Mouse (Mus musculus) layer of hippocampus, postnatal 14 days (tissue): ENCODE measurements at regions not wholly inside any gene's neighbourhood (a gene's known extent, or its start where the extent isn't known, plus 50 kb on each side); places are given as distances from the start of the nearest gene placed in this dataset.
A peak's percentile ranks its signal among the peaks of the same experiment; 100 is the strongest.

ENCODE experiments used
- DNase-seq, 2 experiments: peaks; one replicate each; pipeline ENCODE4 v3.0.0; 2021 to 2022; ENCODE audit warnings: low spot score in 2 of 2, mixed read lengths in 1 of 2

DNA sequence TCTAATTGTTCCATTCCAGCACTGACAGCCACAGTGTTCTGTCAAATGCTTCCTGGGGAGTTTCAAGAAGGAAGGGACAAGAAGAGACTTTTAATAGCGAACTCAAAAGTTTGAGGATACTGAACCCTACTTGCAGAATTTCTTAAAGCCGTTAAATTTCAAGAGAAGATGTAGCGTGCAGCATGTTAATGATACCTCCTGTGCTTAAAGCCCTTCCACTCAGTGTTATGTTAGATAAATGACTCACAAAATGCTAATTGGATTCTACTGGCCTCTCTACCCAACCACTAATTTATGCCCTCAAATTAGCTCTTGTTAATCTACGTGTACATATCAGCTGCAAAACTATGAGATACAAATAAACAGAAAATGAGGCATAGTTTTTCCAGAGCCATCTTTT, 541.8 kb upstream of the Cdh20 start:
- DNase-seq, result no peak

- peak; percentile 37 to 82 for DNase-seq
Measured at GRCm38 (mm10) chr1:104226901-104227300, 541.4 kb upstream of the Cdh20 start.

GRCm38 (mm10) chr1:104241605-104242004, 526.7 kb upstream of the Cdh20 start:
- peak in 1 of 2 experiments; percentile 6 for DNase-seq

DNA sequence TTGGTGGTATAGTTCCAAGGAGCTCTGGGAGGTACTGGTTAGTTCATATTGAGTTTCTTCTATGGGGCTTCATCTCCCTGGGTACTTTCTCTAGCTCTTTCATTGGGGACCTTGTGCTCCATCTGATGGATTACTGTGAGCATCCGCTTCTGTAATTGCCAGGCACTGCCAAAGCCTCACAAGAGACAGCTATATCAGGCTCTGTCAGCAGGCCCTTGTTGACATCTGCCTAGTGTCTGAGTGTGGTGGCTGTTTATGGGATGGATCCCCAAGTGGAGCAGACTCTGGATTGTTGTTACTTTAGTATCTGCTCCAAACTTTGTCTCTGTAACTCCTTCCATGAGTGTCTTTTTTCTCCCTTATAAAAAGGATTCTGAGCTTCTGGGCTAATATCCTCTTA, 502.6 kb upstream of the Cdh20 start:
- no peak for DNase-seq

DNA sequence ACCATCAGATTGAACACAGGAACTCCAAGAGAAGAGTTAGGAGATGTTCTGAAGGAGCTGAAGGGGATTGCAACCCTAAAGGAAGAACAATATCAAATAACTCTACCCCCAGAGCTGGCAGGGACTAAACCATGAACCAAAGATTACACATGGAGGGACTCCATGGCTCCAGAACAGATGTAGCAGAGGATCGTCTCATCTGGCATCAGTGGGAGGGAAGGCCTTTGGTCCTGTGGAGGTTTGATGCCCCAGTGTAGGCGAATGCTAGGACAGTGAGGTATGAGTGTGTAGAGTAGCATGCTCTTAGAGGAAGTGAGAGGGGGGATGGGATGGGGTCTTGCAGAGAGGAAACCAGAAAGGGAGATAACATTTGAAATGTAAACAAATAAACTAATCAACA, 460.4 kb upstream of the Cdh20 start:
- no peak for DNase-seq

- peak; percentile 7 to 71 for DNase-seq
Measured at GRCm38 (mm10) chr1:104311617-104312016, 456.7 kb upstream of the Cdh20 start.

- no peak for DNase-seq
Measured at GRCm38 (mm10) chr1:104315058-104315457, 453.3 kb upstream of the Cdh20 start.

- DNase-seq, result no peak
Measured at GRCm38 (mm10) chr1:104318020-104318419, 450.3 kb upstream of the Cdh20 start.

DNA sequence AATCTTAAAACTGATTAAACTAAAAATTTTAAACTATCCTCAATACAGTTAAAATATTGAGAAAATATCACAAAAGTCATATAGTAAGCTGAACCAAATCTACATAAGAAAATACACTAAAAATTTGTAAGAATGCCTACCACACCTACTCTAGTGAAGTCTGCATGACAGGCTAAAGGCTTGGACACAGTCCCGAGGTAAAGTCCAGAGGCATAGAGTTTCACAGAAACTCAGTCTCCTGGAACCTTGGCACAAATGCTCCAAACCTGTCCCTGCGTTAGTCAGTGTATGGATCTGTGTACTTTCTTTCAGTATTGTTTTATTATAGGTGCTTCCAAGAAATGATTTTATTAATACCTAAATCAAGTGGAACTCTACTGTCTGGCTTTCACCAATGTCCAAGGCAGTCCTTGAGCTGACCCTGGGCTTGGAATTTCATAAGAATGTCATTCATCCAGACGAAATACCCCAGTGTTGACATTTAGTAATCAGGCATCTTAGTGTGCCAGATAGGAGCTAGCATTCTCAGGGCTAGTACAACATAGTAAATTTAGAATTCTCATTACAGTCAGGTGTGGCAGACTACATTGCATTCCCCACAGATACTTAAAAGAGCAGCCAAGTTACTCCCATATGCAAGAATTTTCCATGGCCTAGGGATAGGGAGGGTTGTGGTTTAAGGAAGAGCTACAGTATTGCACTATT, 435.5 kb upstream of the Cdh20 start:
- no peak for DNase-seq

- no peak for DNase-seq
Measured at GRCm38 (mm10) chr1:104333577-104333976, 434.8 kb upstream of the Cdh20 start.
